Mouse (Mus musculus) forebrain, embryonic 11.5 days (tissue): ENCODE data around the gene Hydin. TPM values are rescaled to one million over a fixed set of nuclear protein-coding genes. Genes with fewer than 3 reads are reported as not detected.
A peak's percentile ranks its signal among the peaks of the same experiment; 100 is the strongest.

ENCODE experiments used
- ATAC-seq: fragments of 200-750 bp; cut with Nextera tagmentation; replicated peaks from 2 replicates; pipeline ENCODE4 v1.8.0; 2017; ENCODE audit warnings: moderate TSS enrichment; ENCODE audit not compliant: low FRiP score
- DNase-seq: peaks from one replicate; pipeline ENCODE4 v3.0.0-alpha.2; 2017; ENCODE audit warnings: low spot score
- H3K27ac ChIP-seq: fragments of 300-500 bp; sonication (generic); 2 replicates; pipeline ENCODE4 v1.5.1; 2014; ENCODE audit warnings: low read depth, low read length
- H3K27me3 ChIP-seq: fragments of 300-500 bp; sonication (generic); 2 replicates; pipeline ENCODE4 v1.6.1; 2014; ENCODE audit warnings: mild to moderate bottlenecking, low read length, mixed read lengths; ENCODE audit not compliant: control insufficient read depth, insufficient read depth
- H3K36me3 ChIP-seq: fragments of 300-500 bp; sonication (generic); 2 replicates; pipeline ENCODE4 v1.6.1; 2014; ENCODE audit warnings: mild to moderate bottlenecking, low read length, moderate library complexity, mixed read lengths; ENCODE audit not compliant: control insufficient read depth, insufficient read depth
- H3K4me1 ChIP-seq: fragments of 300-500 bp; sonication (generic); replicated peaks from 2 replicates; pipeline ENCODE4 v1.6.1; 2014; ENCODE audit warnings: low read length, mixed read lengths; ENCODE audit not compliant: control insufficient read depth, insufficient read depth
- H3K4me2 ChIP-seq: fragments of 300-500 bp; sonication (generic); 2 replicates; pipeline ENCODE4 v1.6.1; 2014; ENCODE audit warnings: low read depth, mild to moderate bottlenecking, low read length, moderate library complexity, mixed read lengths; ENCODE audit not compliant: severe bottlenecking
- H3K4me3 ChIP-seq: fragments of 300-500 bp; sonication (generic); 2 replicates; pipeline ENCODE4 v1.5.1; 2014; ENCODE audit warnings: low read depth, low read length
- H3K9ac ChIP-seq: fragments of 300-500 bp; sonication (generic); 2 replicates; pipeline ENCODE4 v1.6.1; 2014; ENCODE audit warnings: low read length
- H3K9me3 ChIP-seq: fragments of 300-500 bp; sonication (generic); 2 replicates; pipeline ENCODE4 v1.6.1; 2016; ENCODE audit warnings: low read length, mixed read lengths; ENCODE audit not compliant: control insufficient read depth
- WGBS: fragments of 180-500 bp; shearing (Covaris S2); extraction: QIAGEN DNeasy Blood & Tissue Kit; methylation state at CpG from one replicate; pipeline ENCODE4 v1.1.7; 2014; 5-methylcytosine and 5-hydroxymethylcytosine counted together
- polyA plus RNA-seq: library from polyadenylated mRNA; unstranded; fragments of >200 nt; fragmentation: Nextera tagmentation; extraction: Ambion mirVana; gene quantifications from 2 replicates; pipeline ENCODE4 v1.2.1, GENCODE M21; 2014

Hydin gene
- polyA plus RNA-seq, 1 experiment from 2014 or later: 0.15 TPM

GRCm38 (mm10) chr8:110247238-110247637 lies 19.5 kb upstream of the Hydin start:
- no peak overlapping the region for H3K4me2 ChIP-seq
- H3K4me1 ChIP-seq: no peaks in the 10 kb centered on the region; the same call in 1 of the 2 replicates
- no peak overlapping the region for H3K9ac ChIP-seq
- DNase-seq (no peak), ATAC-seq (no peak)
- 84% methylated on average over 6 of the region's 6 CpGs for WGBS
- H3K4me3 ChIP-seq: no peak overlapping the region
- H3K27ac ChIP-seq: no peak overlapping the region
- no peaks in the 10 kb centered on the region for H3K9me3 ChIP-seq
- no peaks in the 10 kb centered on the region for H3K36me3 ChIP-seq
- H3K27me3 ChIP-seq: no peaks in the 10 kb centered on the region

- H3K9ac ChIP-seq: no peak overlapping the region
- ATAC-seq (no peak), DNase-seq (no peak)
- H3K27ac ChIP-seq: no peak overlapping the region
- 80% methylated on average over 4 of the region's 4 CpGs for WGBS
- no peaks in the 10 kb centered on the region for H3K9me3 ChIP-seq
- no peaks in the 10 kb centered on the region for H3K27me3 ChIP-seq
- H3K4me2 ChIP-seq: no peak overlapping the region
- no peak overlapping the region for H3K4me3 ChIP-seq
- no peaks in the 10 kb centered on the region for H3K36me3 ChIP-seq
- no peaks in the 10 kb centered on the region for H3K4me1 ChIP-seq
These were observed 12.8 kb upstream of the Hydin start for GRCm38 (mm10) chr8:110253986-110254385.

GRCm38 (mm10) chr8:110265796-110266305 lies 926 bp upstream of the Hydin start:
- WGBS: 68% methylated on average over 11 of the region's 11 CpGs
- no peak overlapping the region for H3K4me2 ChIP-seq
- 0 out of 2 replicates have a peak, but pooled peaks cover 4% of the 10 kb centered on the region for H3K4me1 ChIP-seq
- DNase-seq (no peak), ATAC-seq (no peak)
- no peak overlapping the region for H3K9ac ChIP-seq
- H3K4me3 ChIP-seq: no peak overlapping the region
- no peaks in the 10 kb centered on the region for H3K27me3 ChIP-seq
- no peak overlapping the region for H3K27ac ChIP-seq
- no peaks in the 10 kb centered on the region for H3K9me3 ChIP-seq
- H3K36me3 ChIP-seq: no peaks in the 10 kb centered on the region

GRCm38 (mm10) chr8:110267268-110267667 lies 491 bp downstream of the Hydin start:
- DNase-seq (peak; percentile 53), ATAC-seq (0 out of 2 replicates have a peak, but pooled peaks have one; percentile 64)
- Histone ChIP-seq H3K36me3 (no peaks in the 10 kb centered on the region), H3K9ac (peak overlapping the region; percentile 63), H3K9me3 (no peaks in the 10 kb centered on the region), H3K4me2 (peak overlapping the region; percentile 77), H3K27ac (no peak overlapping the region), H3K27me3 (no peaks in the 10 kb centered on the region), H3K4me1 (0 out of 2 replicates have a peak, but pooled peaks cover 4% of the 10 kb centered on the region), H3K4me3 (peak overlapping the region; percentile 42)
- 11% methylated on average over 12 of the region's 12 CpGs for WGBS

- no peak overlapping the region for H3K4me3 ChIP-seq
- no peak overlapping the region for H3K9ac ChIP-seq
- 91% methylated on average over 4 of the region's 4 CpGs for WGBS
- no peak overlapping the region for H3K27ac ChIP-seq
- DNase-seq (no peak), ATAC-seq (no peak)
- H3K4me1 ChIP-seq: peaks cover 4% of the 10 kb centered on the region; the same call in 1 of the 2 replicates
- H3K36me3 ChIP-seq: no peaks in the 10 kb centered on the region
- no peaks in the 10 kb centered on the region for H3K27me3 ChIP-seq
- H3K9me3 ChIP-seq: no peaks in the 10 kb centered on the region
- H3K4me2 ChIP-seq: no peak overlapping the region
These were observed 3.9 kb downstream of the Hydin start for GRCm38 (mm10) chr8:110270659-110271058.

GRCm38 (mm10) chr8:110273394-110273793 lies 6.6 kb downstream of the Hydin start:
- H3K4me2 ChIP-seq: no peak overlapping the region
- H3K27me3 ChIP-seq: no peaks in the 10 kb centered on the region
- no peaks in the 10 kb centered on the region for H3K9me3 ChIP-seq
- H3K9ac ChIP-seq: no peak overlapping the region
- H3K27ac ChIP-seq: no peak overlapping the region
- no peak for ATAC-seq
- no peak for DNase-seq
- H3K36me3 ChIP-seq: no peaks in the 10 kb centered on the region
- H3K4me3 ChIP-seq: no peak overlapping the region
- 74% methylated on average over 2 of the region's 2 CpGs for WGBS
- H3K4me1 ChIP-seq: no peaks in the 10 kb centered on the region; the same call in 1 of the 2 replicates

- 60% methylated on average over 21 of the region's 21 CpGs for WGBS
- H3K4me3 ChIP-seq: no peak overlapping the region
- no peaks in the 10 kb centered on the region for H3K9me3 ChIP-seq
- no peaks in the 10 kb centered on the region; the same call in 1 of the 2 replicates for H3K4me1 ChIP-seq
- H3K4me2 ChIP-seq: no peak overlapping the region
- ATAC-seq: peak; percentile 66
- H3K9ac ChIP-seq: no peak overlapping the region
- H3K27me3 ChIP-seq: no peaks in the 10 kb centered on the region
- no peaks in the 10 kb centered on the region for H3K36me3 ChIP-seq
- peak overlapping the region; percentile 31 for H3K27ac ChIP-seq
- DNase-seq: peak; percentile 74
These were observed 8.9 kb downstream of the Hydin start for GRCm38 (mm10) chr8:110275465-110276258.

- H3K4me2 ChIP-seq: no peak overlapping the region
These were observed 9.4 kb downstream of the Hydin start for GRCm38 (mm10) chr8:110276259-110276560.

GRCm38 (mm10) chr8:110312715-110313114 lies 45.9 kb downstream of the Hydin start:
- no peak overlapping the region for H3K27ac ChIP-seq
- no peaks in the 10 kb centered on the region; the same call in 1 of the 2 replicates for H3K4me1 ChIP-seq
- ATAC-seq (no peak), DNase-seq (no peak)
- no peaks in the 10 kb centered on the region for H3K27me3 ChIP-seq
- H3K9ac ChIP-seq: no peak overlapping the region
- no peaks in the 10 kb centered on the region for H3K36me3 ChIP-seq
- no peak overlapping the region for H3K4me2 ChIP-seq
- H3K9me3 ChIP-seq: no peaks in the 10 kb centered on the region
- no peak overlapping the region for H3K4me3 ChIP-seq
- 82% methylated on average over 2 of the region's 2 CpGs for WGBS

More at GRCm38 (mm10) chr8:110276259-110276560, 9.4 kb downstream of the Hydin start:
- Histone ChIP-seq H3K4me1 (no peaks in the 10 kb centered on the region; the same call in 1 of the 2 replicates), H3K27ac (peak overlapping the region; percentile 31), H3K27me3 (no peaks in the 10 kb centered on the region), H3K36me3 (no peaks in the 10 kb centered on the region), H3K4me3 (no peak overlapping the region), H3K9me3 (no peaks in the 10 kb centered on the region), H3K9ac (no peak overlapping the region)
- ATAC-seq: no peak
- DNase-seq: no peak
- 87% methylated on average over 1 of the region's 1 CpGs for WGBS
